Mouse (Mus musculus): ENCODE measurements around the gene Hfm1. TPM values are rescaled to one million over a fixed set of nuclear protein-coding genes. Genes with fewer than 3 reads are reported as not detected.

The Hfm1 gene
- polyA plus RNA-seq, 1 experiment: not detected

- 26% methylated on average over 5 of the region's 5 CpGs for WGBS
- Histone ChIP-seq H3K4me1 (ENCODE audit: control insufficient read depth, insufficient read depth, low read length) (no peaks in the 10 kb centered on the region), H3K4me3 (replicated peaks; ENCODE audit: extremely low read depth, low read depth, low read length) (no peak overlapping the region)
- TF ChIP-seq POLR2A (IDR thresholded peaks at IDR 0.05; ENCODE audit: borderline replicate concordance, extremely low read depth, low read depth, low read length) (no peak), CTCF (IDR thresholded peaks at IDR 0.05; ENCODE audit: insufficient read depth, low read length) (no peak)
- no peak for DNase-seq
Measured at GRCm38 (mm10) chr5:106790496-106791240, 135.5 kb downstream of the Hfm1 start.

Other genes starting within 250 kb of the Hfm1 start
- gene Zfp644, start 229.0 kb downstream of the Hfm1 start, polyA plus RNA-seq (2012; rRNA removed): 11.2 and 15.1 TPM in 2 replicates
- 1.6 and 1.9 TPM in 2 replicates for gene Cdc7, start 38.0 kb upstream of the Hfm1 start, polyA plus RNA-seq (2012; rRNA removed)

Measured in lung, adult 2 months (tissue).